Mouse (Mus musculus): ENCODE results near the gene Kcnj3.

GRCm38 (mm10) chr2:55459195-55459594 is 23.4 kb downstream of the Kcnj3 start:
- no peak for TF ChIP-seq CTCF (IDR thresholded peaks at IDR 0.05; ENCODE audit: low read depth, low read length)
- no peak for TF ChIP-seq POLR2A (IDR thresholded peaks at IDR 0.05; ENCODE audit: borderline replicate concordance, low read depth, low read length)

Data from bone marrow macrophage, adult 2 months (primary cell).